Comparison of ENCODE assay signal across 28 mouse cellular contexts in genomic region chr6:115284153-115284552, GRCm38 (mm10). TPM values are rescaled to one million over a fixed set of nuclear protein-coding genes. Genes with fewer than 3 reads are reported as not detected.
DNase-seq lines count a peak whose midpoint lies in the region; ATAC-seq and TF ChIP-seq lines count a peak whose summit lies in the region.
"Had no signal": no experiment of that assay in that cellular context is flagged by ENCODE, and none has a peak within 500 bp of the region (broad histone marks: within the 10 kb centered on the region; RNA-seq: fewer than 3 reads in every experiment).

No protein-coding gene starts in this region.

- no peaks in the 10 kb centered on the region for H3K79me3 ChIP-seq in C2C12 (ENCODE audit: low read depth)

- H3K79me2 ChIP-seq in C2C12 (ENCODE audit: control insufficient read depth, insufficient read depth) = no peaks in the 10 kb centered on the region

- TF ChIP-seq CTCF in C2C12 (IDR thresholded peaks at IDR 0.05; ENCODE audit: control insufficient read depth, insufficient read depth, insufficient read length) = no peak

- peak; percentile 82 for DNase-seq in 3134 (ENCODE audit: extremely low read depth, insufficient read length, low spot score)
- DNase-seq in brain, adult 2 months (ENCODE audit: low read depth, low spot score) = peak; percentile 68
- DNase-seq in urinary bladder, adult 2 months (ENCODE audit: low spot score) = no peak
- DNase-seq in adrenal gland, postnatal 14 days = no peak
- DNase-seq in retina, postnatal 1 day = no peak
- DNase-seq: cerebellum, adult 11-12 months; cerebellum, postnatal 25 days; gastrocnemius, postnatal 10 days; heart, adult 2 months; kidney, adult 9 months; kidney, postnatal 36 days; layer of hippocampus, adult 9-11 months; lung, adult 18-20 months; thymus, postnatal 36 days had no signal

- no peaks in the 10 kb centered on the region for H3K36me3 ChIP-seq in C2C12 (ENCODE audit: control insufficient read depth, insufficient read depth)
- H3K36me3 ChIP-seq: embryonic facial prominence, embryonic 15.5 days; G1E; heart, embryonic 15.5 days; hindbrain, embryonic 10.5 days; midbrain, embryonic 10.5 days had no signal

- no peaks in the 10 kb centered on the region for H3K27me3 ChIP-seq in C2C12 (ENCODE audit: control insufficient read depth, insufficient read depth, insufficient read length)
- H3K27me3 ChIP-seq: embryonic facial prominence, embryonic 15.5 days; forebrain, embryonic 13.5 days had no signal

- H3K4me3 ChIP-seq in C2C12 (ENCODE audit: insufficient read depth, poor library complexity, severe bottlenecking) = no peak overlapping the region
- H3K4me3 ChIP-seq: embryonic facial prominence, embryonic 15.5 days; forebrain, embryonic 13.5 days; heart, adult 2 months; heart, embryonic 15.5 days; hindbrain, embryonic 10.5 days; midbrain, embryonic 10.5 days had no signal

- H3ac ChIP-seq in C2C12 (ENCODE audit: control insufficient read depth, insufficient read length, low read depth) = no peak overlapping the region

- peak; percentile 57; the same call in 1 of the 2 replicates for ATAC-seq in megakaryocyte, adult 5-6 weeks (ENCODE audit: poor library complexity, severe bottlenecking)
- ATAC-seq: CD4-positive, CD25-positive, alpha-beta regulatory T cell, adult 4 months; forebrain, embryonic 13.5 days; hindbrain, postnatal 0 days had no signal

TF ChIP-seq in C2C12, 6 proteins besides CTCF, POLR2A, EP300 and RAD21:
- TF ChIP-seq FOSL1 (IDR thresholded peaks at IDR 0.05; ENCODE audit: insufficient read depth, low read length, poor library complexity, severe bottlenecking) = peak; percentile 90
- peak; percentile 56 for TF ChIP-seq MAX (IDR thresholded peaks at IDR 0.05)
- no peak for TF ChIP-seq MYOD1 (IDR thresholded peaks at IDR 0.05; ENCODE audit: control insufficient read depth, insufficient read length, low read depth)
- TF ChIP-seq MYOG (IDR thresholded peaks at IDR 0.05; ENCODE audit: control insufficient read depth, extremely low read depth, insufficient read length) = no peak
- no peak for TF ChIP-seq CEBPB (IDR thresholded peaks at IDR 0.05; ENCODE audit: low read depth)
- TF ChIP-seq USF1 (IDR thresholded peaks at IDR 0.05; ENCODE audit: low read depth) = peak; percentile 72
TF ChIP-seq in C2C12: peak in this region for 3.

RNA-seq across cellular contexts. Expression of gene Timp4, which starts 32.1 kb away (rescaled TPM):
- polyA plus RNA-seq in C2C12 (2012; fragmentation: generic; extraction: Trizol) = 0.01 TPM
- 0.02 TPM in 1 of 2 replicates, not detected in the other for total RNA-seq in megakaryocyte, adult 5-6 weeks (2015)
- total RNA-seq in megakaryocyte, adult 5-6 weeks (2017) = not detected in 2 replicates
- 0.89 and 1.0 TPM in 2 replicates for polyA plus RNA-seq in urinary bladder, adult 2 months (2012; rRNA removed)
- total RNA-seq in adrenal gland, postnatal 14 days (2021) = 24.6 and 36.6 TPM in 2 replicates
- polyA plus RNA-seq: G1E had no signal

RNA-seq across cellular contexts. Expression of gene Gm17482, which starts 57.0 kb away (rescaled TPM):
- not detected for polyA plus RNA-seq in C2C12 (2012; fragmentation: generic; extraction: Trizol)
- total RNA-seq in megakaryocyte, adult 5-6 weeks (2015) = not detected in 2 replicates
- not detected in 2 replicates for total RNA-seq in megakaryocyte, adult 5-6 weeks (2017)
- not detected in 2 replicates for polyA plus RNA-seq in urinary bladder, adult 2 months (2012; rRNA removed)
- total RNA-seq in adrenal gland, postnatal 14 days (2021) = not detected in 2 replicates
- total RNA-seq: adrenal gland, adult 18-20 months; G1E; gastrocnemius, postnatal 10 days; heart, adult 2 months; hindbrain, postnatal 0 days had no signal
- polyA plus RNA-seq: CD4-positive, CD25-positive, alpha-beta regulatory T cell, adult 4 months; embryonic facial prominence, embryonic 15.5 days; forebrain, embryonic 13.5 days; G1E; heart, adult 2 months; heart, embryonic 15.5 days; hindbrain, embryonic 10.5 days; hindbrain, postnatal 0 days; limb, embryonic 11.5 days; liver, embryonic 11.5 days; midbrain, embryonic 10.5 days; neural tube, embryonic 14.5 days had no signal

Comparison
In these comparisons a context has a peak if more than half of its experiments do, and no peak if none do; other contexts are left out.
1. DNase-seq: peak in 3134 (single experiment) and brain, adult 2 months (single experiment); none in urinary bladder, adult 2 months (single experiment), adrenal gland, postnatal 14 days (single experiment) and retina, postnatal 1 day (single experiment).
2. RNA of gene Timp4, which starts 32.1 kb away (total RNA-seq): 24.6 to 36.6 TPM in adrenal gland, postnatal 14 days; 0.02 TPM in megakaryocyte, adult 5-6 weeks; every median in the first group is over 10 times any median in the second.